9 mouse cellular contexts compared by ENCODE assay signal in genomic region chr11:32498757-32499535, GRCm38 (mm10). TPM values are rescaled to one million over a fixed set of nuclear protein-coding genes. Genes with fewer than 3 reads are reported as not detected.
DNase-seq lines count a peak whose midpoint lies in the region; ATAC-seq lines count a peak whose summit lies in the region.
"Had no signal": no experiment of that assay in that cellular context is flagged by ENCODE, and none has a peak within 500 bp of the region (broad histone marks: within the 10 kb centered on the region; RNA-seq: fewer than 3 reads in every experiment).

No protein-coding gene starts in this region.

- ATAC-seq in forebrain, embryonic 13.5 days: peak; percentile 43; the same call in 1 of the 2 replicates
- no peak for ATAC-seq in granulocyte monocyte progenitor cell, adult 5-6 weeks (replicated peaks; ENCODE audit: poor library complexity, severe bottlenecking)

- peaks cover 10% of the 10 kb centered on the region for H3K4me1 ChIP-seq in forebrain, embryonic 13.5 days
- no peaks in the 10 kb centered on the region for H3K4me1 ChIP-seq in forebrain, embryonic 10.5 days

- no peaks in the 10 kb centered on the region for H3K9me3 ChIP-seq in forebrain, embryonic 13.5 days (replicated peaks)
- no peaks in the 10 kb centered on the region for H3K9me3 ChIP-seq in forebrain, embryonic 10.5 days

- H3K4me3 ChIP-seq in forebrain, embryonic 13.5 days: no peak overlapping the region
- H3K4me3 ChIP-seq in forebrain, embryonic 10.5 days: no peak overlapping the region

- no peak for DNase-seq in forebrain, embryonic 10.5 days (ENCODE audit: extremely low spot score, low spot score)
- peak; percentile 52 for DNase-seq in urinary bladder, postnatal 14 days (ENCODE audit: low spot score)
- DNase-seq in urinary bladder, postnatal 10 days (ENCODE audit: low spot score): no peak
- DNase-seq in kidney, postnatal 14 days: peak; percentile 52
- peak; percentile 30 for DNase-seq in ovary, postnatal 36 days (ENCODE audit: low spot score)
- DNase-seq in thymus, postnatal 25 days: no peak

- H3K36me3 ChIP-seq in forebrain, embryonic 13.5 days (ENCODE audit: poor library complexity, severe bottlenecking): peaks cover 15% of the 10 kb centered on the region
- peaks cover 44% of the 10 kb centered on the region for H3K36me3 ChIP-seq in forebrain, embryonic 10.5 days (replicated peaks)

- H3K9ac ChIP-seq in forebrain, embryonic 13.5 days: no peak overlapping the region

- no peaks in the 10 kb centered on the region for H3K27me3 ChIP-seq in forebrain, embryonic 13.5 days
- H3K27me3 ChIP-seq in forebrain, embryonic 10.5 days (ENCODE audit: poor library complexity, severe bottlenecking): no peaks in the 10 kb centered on the region

- H3K27ac ChIP-seq in forebrain, embryonic 13.5 days: peak overlapping the region; percentile 70
- no peak overlapping the region for H3K27ac ChIP-seq in forebrain, embryonic 10.5 days

- no peak overlapping the region for H3K4me2 ChIP-seq in forebrain, embryonic 13.5 days

- WGBS in forebrain, embryonic 13.5 days: 73% methylated on average over 7 of the region's 7 CpGs
- 94% methylated on average over 7 of the region's 7 CpGs for WGBS in forebrain, embryonic 10.5 days

RNA-seq across cellular contexts. Expression of gene Efcab9, which starts 32.9 kb away (rescaled TPM):
- 0.27 and 0.33 TPM in 2 replicates for polyA plus RNA-seq in forebrain, embryonic 13.5 days (2015; fragmentation: Nextera tagmentation; extraction: Ambion mirVana)
- 0.21 and 0.25 TPM in 2 replicates for polyA plus RNA-seq in forebrain, embryonic 10.5 days (2016; fragmentation: Nextera tagmentation; extraction: Ambion mirVana)
- not detected in 2 replicates for total RNA-seq in granulocyte monocyte progenitor cell, adult 5-6 weeks (2014; fragmentation: Nextera tagmentation)
- total RNA-seq in granulocyte monocyte progenitor cell, adult 5-6 weeks (2017): 1.2 TPM in 1 of 2 replicates, not detected in the other
- polyA plus RNA-seq: limb, embryonic 11.5 days had no signal

RNA-seq across cellular contexts. Expression of gene Stk10, which starts 34.2 kb away (rescaled TPM):
- polyA plus RNA-seq in forebrain, embryonic 13.5 days (2015; fragmentation: Nextera tagmentation; extraction: Ambion mirVana): 1.3 TPM in 2 replicates
- polyA plus RNA-seq in forebrain, embryonic 10.5 days (2016; fragmentation: Nextera tagmentation; extraction: Ambion mirVana): 2.0 and 2.3 TPM in 2 replicates
- 13.3 and 15.7 TPM in 2 replicates for total RNA-seq in granulocyte monocyte progenitor cell, adult 5-6 weeks (2014; fragmentation: Nextera tagmentation)
- total RNA-seq in granulocyte monocyte progenitor cell, adult 5-6 weeks (2017): 12.7 and 13.2 TPM in 2 replicates

RNA-seq across cellular contexts. Expression of gene Ubtd2, which starts 43.8 kb away (rescaled TPM):
- polyA plus RNA-seq in forebrain, embryonic 13.5 days (2015; fragmentation: Nextera tagmentation; extraction: Ambion mirVana): 59.4 and 60.4 TPM in 2 replicates
- polyA plus RNA-seq in forebrain, embryonic 10.5 days (2016; fragmentation: Nextera tagmentation; extraction: Ambion mirVana): 71.3 and 71.7 TPM in 2 replicates
- 9.5 and 14.1 TPM in 2 replicates for total RNA-seq in granulocyte monocyte progenitor cell, adult 5-6 weeks (2014; fragmentation: Nextera tagmentation)
- total RNA-seq in granulocyte monocyte progenitor cell, adult 5-6 weeks (2017): 3.6 and 7.3 TPM in 2 replicates

Comparison
In these comparisons a context has a peak if more than half of its experiments do, and no peak if none do; other contexts are left out.
1. DNase-seq: peak in urinary bladder, postnatal 14 days (single experiment), kidney, postnatal 14 days (single experiment) and ovary, postnatal 36 days (single experiment); none in forebrain, embryonic 10.5 days (single experiment), urinary bladder, postnatal 10 days (single experiment) and thymus, postnatal 25 days (single experiment).